Mouse (Mus musculus): Measurements from ENCODE around the gene Rbfox1. TPM values are rescaled to one million over a fixed set of nuclear protein-coding genes. Genes with fewer than 3 reads are reported as not detected.

Gene Rbfox1
- total and polyA plus RNA-seq, 3 experiments: not detected

DNA sequence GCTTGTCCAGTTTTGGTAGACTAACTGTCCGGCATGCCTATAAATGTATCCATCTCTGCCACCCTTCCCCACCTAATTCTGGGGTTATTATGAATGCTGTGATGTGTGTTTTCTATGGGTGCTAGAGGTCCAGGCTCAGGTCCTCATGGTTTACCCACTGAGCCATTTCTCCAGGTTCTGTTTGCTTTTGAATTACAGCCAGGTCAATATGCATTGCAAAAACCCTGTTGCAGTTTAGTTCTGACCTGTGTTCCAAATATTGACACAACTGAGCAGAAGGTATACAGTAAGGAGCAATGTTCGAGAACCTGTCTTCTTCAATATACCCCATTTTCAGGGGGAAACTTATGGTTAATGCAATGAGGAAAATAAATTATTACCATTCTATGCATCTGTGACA is 480.6 kb downstream of the Rbfox1 start:
- Histone ChIP-seq H3K4me1 (ENCODE audit: insufficient read depth, low read depth, low read length) (no peaks in the 10 kb centered on the region), H3K36me3 (replicated peaks) (no peaks in the 10 kb centered on the region), H3K4me3 (ENCODE audit: low read depth, low read length) (no peak overlapping the region), H3K9me3 (replicated peaks) (no peaks in the 10 kb centered on the region), H3K27me3 (ENCODE audit: insufficient read depth, low read length) (no peaks in the 10 kb centered on the region)
- TF ChIP-seq GATA2 (IDR thresholded peaks at IDR 0.05; ENCODE audit: borderline replicate concordance, low read depth, low read length): no peak
- TF ChIP-seq POLR2AphosphoS5 (IDR thresholded peaks at IDR 0.05; ENCODE audit: insufficient replicate concordance, low read depth, low read length): no peak
- no peak for TF ChIP-seq TAL1 (conservative IDR thresholded peaks at IDR 0.05; ENCODE audit: low read depth, low read length)
- TF ChIP-seq GATA1 (IDR thresholded peaks at IDR 0.05; ENCODE audit: borderline replicate concordance, low read length): no peak
- TF ChIP-seq CTCF (IDR thresholded peaks at IDR 0.05; ENCODE audit: low read depth, low read length): no peak
- ATAC-seq (ENCODE audit: extremely low read depth, insufficient number of reproducible peaks, low FRiP score, poor library complexity, severe bottlenecking): no peak
- no peak for DNase-seq (ENCODE audit: low spot score)

DNA sequence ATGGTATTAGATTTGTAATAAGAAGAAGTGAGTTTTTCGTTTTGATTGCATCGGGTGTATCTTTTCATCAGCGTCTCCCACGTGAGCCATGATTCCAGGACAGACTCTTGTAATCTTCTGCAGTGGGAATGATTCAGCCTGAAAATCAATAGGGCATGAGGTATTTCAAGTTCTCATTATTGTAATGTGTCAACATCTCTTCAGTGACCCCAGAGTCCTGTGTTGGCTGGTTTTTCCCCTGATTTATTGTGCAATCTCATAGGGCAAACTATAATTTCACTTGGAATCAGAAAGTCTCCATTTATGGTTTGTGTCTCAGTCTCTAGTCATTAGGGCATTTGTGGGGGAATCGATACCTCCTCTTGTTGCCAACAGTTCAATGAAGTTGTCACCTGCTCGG is 481.5 kb downstream of the Rbfox1 start:
- H3K36me3 ChIP-seq (replicated peaks): no peaks in the 10 kb centered on the region
- peaks cover 4% of the 10 kb centered on the region for H3K9me3 ChIP-seq (replicated peaks)

DNA sequence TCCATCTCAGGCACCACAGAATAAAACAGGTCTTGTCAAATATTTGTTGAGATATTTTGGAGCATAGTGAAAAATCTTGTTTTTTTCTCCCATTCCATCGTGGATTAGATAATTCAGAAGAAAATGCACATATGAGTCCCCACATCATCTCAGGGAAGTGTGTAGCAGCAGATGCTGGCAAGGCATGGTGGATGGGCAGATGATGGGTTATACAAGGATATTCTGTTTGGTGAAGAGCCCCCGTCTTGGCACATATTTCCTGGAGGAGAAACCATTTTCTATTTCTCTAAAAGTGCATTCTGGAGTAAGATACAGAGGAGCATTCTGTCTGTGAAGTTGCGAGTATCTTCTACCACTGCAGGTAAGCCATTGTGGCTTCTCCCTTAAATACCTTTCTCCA is 495.8 kb downstream of the Rbfox1 start:
- TF ChIP-seq GATA1 (IDR thresholded peaks at IDR 0.05; ENCODE audit: borderline replicate concordance, low read length) (no peak), TAL1 (conservative IDR thresholded peaks at IDR 0.05; ENCODE audit: low read depth, low read length) (no peak), GATA2 (IDR thresholded peaks at IDR 0.05; ENCODE audit: borderline replicate concordance, low read depth, low read length) (no peak), CTCF (IDR thresholded peaks at IDR 0.05; ENCODE audit: low read depth, low read length) (no peak), POLR2AphosphoS5 (IDR thresholded peaks at IDR 0.05; ENCODE audit: insufficient replicate concordance, low read depth, low read length) (no peak)
- Histone ChIP-seq H3K9me3 (replicated peaks) (peaks cover 20% of the 10 kb centered on the region), H3K27me3 (ENCODE audit: insufficient read depth, low read length) (no peaks in the 10 kb centered on the region), H3K4me1 (ENCODE audit: insufficient read depth, low read depth, low read length) (no peaks in the 10 kb centered on the region), H3K4me3 (ENCODE audit: low read depth, low read length) (no peak overlapping the region), H3K36me3 (replicated peaks) (no peaks in the 10 kb centered on the region)
- DNase-seq (ENCODE audit: low spot score): no peak
- ATAC-seq (ENCODE audit: extremely low read depth, insufficient number of reproducible peaks, low FRiP score, poor library complexity, severe bottlenecking): no peak

More for the DNA sequence above, 481.5 kb downstream of the Rbfox1 start:
- no peaks in the 10 kb centered on the region for H3K4me1 ChIP-seq (ENCODE audit: insufficient read depth, low read depth, low read length)
- no peak for TF ChIP-seq CTCF (IDR thresholded peaks at IDR 0.05; ENCODE audit: low read depth, low read length)
- no peaks in the 10 kb centered on the region for H3K27me3 ChIP-seq (ENCODE audit: insufficient read depth, low read length)
- H3K4me3 ChIP-seq (ENCODE audit: low read depth, low read length): no peak overlapping the region
- DNase-seq (ENCODE audit: low spot score) (no peak), ATAC-seq (ENCODE audit: extremely low read depth, insufficient number of reproducible peaks, low FRiP score, poor library complexity, severe bottlenecking) (no peak)

DNA sequence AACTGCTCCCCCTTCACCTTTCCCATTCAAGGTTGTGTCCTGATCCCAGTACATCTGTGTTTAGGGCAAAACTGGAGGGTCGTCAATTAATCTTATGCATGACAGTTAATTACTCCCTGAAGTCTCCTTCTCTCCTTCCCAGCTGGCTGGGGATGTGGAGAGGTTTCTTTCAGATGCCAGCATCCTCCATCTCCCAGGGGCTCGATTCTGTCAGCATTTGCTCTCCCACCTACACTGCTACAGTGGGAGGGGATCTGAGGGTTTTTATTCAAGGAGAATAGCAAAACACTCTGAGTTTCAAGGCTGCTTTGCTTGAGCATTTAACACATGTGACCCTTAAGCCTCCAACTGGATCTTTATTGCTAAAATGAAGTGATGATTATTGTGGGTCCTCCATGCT is 496.4 kb downstream of the Rbfox1 start:
- Histone ChIP-seq H3K36me3 (replicated peaks) (no peaks in the 10 kb centered on the region), H3K4me3 (ENCODE audit: low read depth, low read length) (no peak overlapping the region), H3K9me3 (replicated peaks) (peaks cover 20% of the 10 kb centered on the region), H3K4me1 (ENCODE audit: insufficient read depth, low read depth, low read length) (no peaks in the 10 kb centered on the region), H3K27me3 (ENCODE audit: insufficient read depth, low read length) (no peaks in the 10 kb centered on the region)
- ATAC-seq (ENCODE audit: extremely low read depth, insufficient number of reproducible peaks, low FRiP score, poor library complexity, severe bottlenecking) (no peak), DNase-seq (ENCODE audit: low spot score) (no peak)
- TF ChIP-seq GATA2 (IDR thresholded peaks at IDR 0.05; ENCODE audit: borderline replicate concordance, low read depth, low read length): no peak
- no peak for TF ChIP-seq CTCF (IDR thresholded peaks at IDR 0.05; ENCODE audit: low read depth, low read length)
- no peak for TF ChIP-seq POLR2AphosphoS5 (IDR thresholded peaks at IDR 0.05; ENCODE audit: insufficient replicate concordance, low read depth, low read length)
- TF ChIP-seq GATA1 (IDR thresholded peaks at IDR 0.05; ENCODE audit: borderline replicate concordance, low read length): no peak
- no peak for TF ChIP-seq TAL1 (conservative IDR thresholded peaks at IDR 0.05; ENCODE audit: low read depth, low read length)

DNA sequence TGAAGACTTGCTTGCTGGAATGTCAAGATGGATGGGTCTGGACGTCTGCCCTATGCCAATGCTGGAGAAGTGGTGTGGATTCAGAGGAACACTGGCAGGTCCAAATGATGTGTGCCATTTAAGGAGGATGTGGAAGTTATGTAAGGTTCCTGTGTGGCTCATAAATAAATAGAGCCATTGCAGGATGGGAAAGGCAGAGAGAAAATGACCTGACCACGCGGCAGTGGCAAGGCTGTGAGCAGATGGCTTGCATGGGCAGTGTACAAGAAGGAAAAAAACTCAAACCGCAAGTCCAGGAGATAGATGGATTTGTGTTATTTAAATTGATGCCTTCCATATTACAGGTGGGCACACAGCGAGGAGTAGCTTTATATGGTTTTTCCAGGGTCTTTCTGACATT is 497.6 kb downstream of the Rbfox1 start:
- no peak overlapping the region for H3K4me3 ChIP-seq (ENCODE audit: low read depth, low read length)
- H3K27me3 ChIP-seq (ENCODE audit: insufficient read depth, low read length): no peaks in the 10 kb centered on the region
- ATAC-seq (ENCODE audit: extremely low read depth, insufficient number of reproducible peaks, low FRiP score, poor library complexity, severe bottlenecking) (no peak), DNase-seq (ENCODE audit: low spot score) (no peak)
- H3K4me1 ChIP-seq (ENCODE audit: insufficient read depth, low read depth, low read length): no peaks in the 10 kb centered on the region
- TF ChIP-seq POLR2AphosphoS5 (IDR thresholded peaks at IDR 0.05; ENCODE audit: insufficient replicate concordance, low read depth, low read length): no peak
- no peak for TF ChIP-seq GATA2 (IDR thresholded peaks at IDR 0.05; ENCODE audit: borderline replicate concordance, low read depth, low read length)
- no peak for TF ChIP-seq CTCF (IDR thresholded peaks at IDR 0.05; ENCODE audit: low read depth, low read length)
- TF ChIP-seq TAL1 (conservative IDR thresholded peaks at IDR 0.05; ENCODE audit: low read depth, low read length): no peak
- TF ChIP-seq GATA1 (IDR thresholded peaks at IDR 0.05; ENCODE audit: borderline replicate concordance, low read length): no peak
- peaks cover 19% of the 10 kb centered on the region for H3K9me3 ChIP-seq (replicated peaks)
- no peaks in the 10 kb centered on the region for H3K36me3 ChIP-seq (replicated peaks)

DNA sequence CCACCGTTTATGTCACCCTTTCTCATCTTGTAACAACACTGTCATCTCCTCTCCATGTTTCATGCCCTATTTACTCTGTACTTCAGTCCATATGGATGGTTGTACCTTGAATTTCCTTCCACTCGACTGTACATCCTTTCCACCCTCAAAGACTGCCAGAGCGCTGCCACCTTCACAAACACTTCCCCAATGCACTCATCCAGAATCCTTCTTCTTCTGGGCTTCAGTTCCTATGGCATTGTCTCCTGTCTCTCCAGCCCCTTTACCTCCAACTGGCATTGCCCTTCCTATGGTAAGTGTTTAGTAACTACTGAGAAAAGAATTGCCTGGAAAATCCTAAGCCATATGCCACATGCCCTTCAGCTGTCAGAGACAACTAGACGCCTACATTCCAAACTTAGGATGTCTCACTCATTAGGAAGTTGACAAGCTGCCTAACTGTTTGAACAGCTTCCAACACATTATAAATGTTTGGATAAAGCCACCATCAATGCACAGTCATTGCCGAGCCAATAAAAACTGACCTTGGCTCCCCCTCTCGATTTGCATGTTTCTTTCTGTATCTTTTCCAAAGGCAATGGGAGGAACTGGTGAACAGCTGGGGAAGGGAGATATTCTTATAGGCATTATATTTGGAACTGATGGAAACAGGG is 505.2 kb downstream of the Rbfox1 start:
- Histone ChIP-seq H3K4me3 (ENCODE audit: low read depth, low read length) (no peak overlapping the region), H3K4me1 (ENCODE audit: insufficient read depth, low read depth, low read length) (no peaks in the 10 kb centered on the region), H3K27me3 (ENCODE audit: insufficient read depth, low read length) (no peaks in the 10 kb centered on the region), H3K36me3 (replicated peaks) (no peaks in the 10 kb centered on the region), H3K9me3 (replicated peaks) (no peaks in the 10 kb centered on the region)
- TF ChIP-seq CTCF (IDR thresholded peaks at IDR 0.05; ENCODE audit: low read depth, low read length) (no peak), GATA2 (IDR thresholded peaks at IDR 0.05; ENCODE audit: borderline replicate concordance, low read depth, low read length) (no peak), GATA1 (IDR thresholded peaks at IDR 0.05; ENCODE audit: borderline replicate concordance, low read length) (no peak), TAL1 (conservative IDR thresholded peaks at IDR 0.05; ENCODE audit: low read depth, low read length) (no peak), POLR2AphosphoS5 (IDR thresholded peaks at IDR 0.05; ENCODE audit: insufficient replicate concordance, low read depth, low read length) (no peak)
- ATAC-seq (ENCODE audit: extremely low read depth, insufficient number of reproducible peaks, low FRiP score, poor library complexity, severe bottlenecking) (no peak), DNase-seq (ENCODE audit: low spot score) (no peak)
